Mouse (Mus musculus): ENCODE data around the gene Pde4b. TPM values are rescaled to one million over a fixed set of nuclear protein-coding genes. Genes with fewer than 3 reads are reported as not detected.
"Not testable (repeated sequence)": the region's sequence is repeated elsewhere in the genome, so short reads cannot be mapped to it uniquely, and the experiment has no call there.

The Pde4b gene
- 11.0 and 12.1 TPM in 2 replicates for polyA plus RNA-seq (2015; fragmentation: Nextera tagmentation; extraction: Ambion mirVana)

- WGBS, result 8% methylated on average over 11 of the region's 11 CpGs
- H3K9me3 ChIP-seq (ENCODE audit: control insufficient read depth, low read length), result no peaks in the 10 kb centered on the region
- H3K4me1 ChIP-seq (ENCODE audit: control insufficient read depth, insufficient read depth, low read length), result peaks cover 12% of the 10 kb centered on the region
- no peak within 1 kb of the TSS for H3K27ac ChIP-seq (ENCODE audit: low read length)
- no peaks in the 10 kb centered on the region for H3K36me3 ChIP-seq (ENCODE audit: control insufficient read depth, insufficient read depth, low read length)
- H3K4me2 ChIP-seq (ENCODE audit: low read depth, low read length), result peak within 1 kb of the TSS; percentile 96
- H3K9ac ChIP-seq (ENCODE audit: low read depth, low read length), result peak within 1 kb of the TSS; percentile 65
- peak within 1 kb of the TSS; percentile 58 for H3K4me3 ChIP-seq (ENCODE audit: low read length)
- peaks cover 20% of the 10 kb centered on the region for H3K27me3 ChIP-seq (replicated peaks; ENCODE audit: control insufficient read depth, insufficient read depth, low read length)
- ATAC-seq, result peak; percentile 28; the same call in 1 of the 2 replicates
These were observed at the start of gene Pde4b for GRCm38 (mm10) chr4:102087091-102087565. Gene Pde4b (plus strand): TSS chr4:102087543.

- Histone ChIP-seq H3K27me3 (replicated peaks; ENCODE audit: control insufficient read depth, insufficient read depth, low read length) (no peaks in the 10 kb centered on the region), H3K9me3 (ENCODE audit: control insufficient read depth, low read length) (no peaks in the 10 kb centered on the region), H3K4me3 (ENCODE audit: low read length) (no peak overlapping the region), H3K4me1 (ENCODE audit: control insufficient read depth, insufficient read depth, low read length) (no peaks in the 10 kb centered on the region), H3K4me2 (ENCODE audit: low read depth, low read length) (no peak overlapping the region), H3K36me3 (ENCODE audit: control insufficient read depth, insufficient read depth, low read length) (no peaks in the 10 kb centered on the region), H3K9ac (ENCODE audit: low read depth, low read length) (no peak overlapping the region), H3K27ac (ENCODE audit: low read length) (no peak overlapping the region)
- ATAC-seq, result no peak
- 72% methylated on average over 3 of the region's 3 CpGs for WGBS
These were observed 47.2 kb upstream of the Pde4b start for GRCm38 (mm10) chr4:102040190-102040589.

- Histone ChIP-seq H3K4me3 (ENCODE audit: low read length) (no peak overlapping the region), H3K9me3 (ENCODE audit: control insufficient read depth, low read length) (no peaks in the 10 kb centered on the region), H3K27me3 (replicated peaks; ENCODE audit: control insufficient read depth, insufficient read depth, low read length) (no peaks in the 10 kb centered on the region), H3K4me1 (ENCODE audit: control insufficient read depth, insufficient read depth, low read length) (no peaks in the 10 kb centered on the region), H3K9ac (ENCODE audit: low read depth, low read length) (no peak overlapping the region), H3K4me2 (ENCODE audit: low read depth, low read length) (no peak overlapping the region), H3K27ac (ENCODE audit: low read length) (no peak overlapping the region), H3K36me3 (ENCODE audit: control insufficient read depth, insufficient read depth, low read length) (no peaks in the 10 kb centered on the region)
- WGBS, result 45% methylated on average over 6 of the region's 6 CpGs
- ATAC-seq, result no peak
These were observed 41.9 kb upstream of the Pde4b start for GRCm38 (mm10) chr4:102045183-102046140.

GRCm38 (mm10) chr4:102049368-102049767 lies 38.0 kb upstream of the Pde4b start:
- not testable (repeated sequence) for H3K4me1 ChIP-seq (ENCODE audit: control insufficient read depth, insufficient read depth, low read length); H3K36me3 ChIP-seq (ENCODE audit: control insufficient read depth, insufficient read depth, low read length); H3K4me3 ChIP-seq (ENCODE audit: low read length); H3K4me2 ChIP-seq (ENCODE audit: low read depth, low read length); H3K27ac ChIP-seq (ENCODE audit: low read length); H3K27me3 ChIP-seq (replicated peaks; ENCODE audit: control insufficient read depth, insufficient read depth, low read length); H3K9ac ChIP-seq (ENCODE audit: low read depth, low read length); H3K9me3 ChIP-seq (ENCODE audit: control insufficient read depth, low read length)
- WGBS, result 97% methylated on average over 14 of the region's 14 CpGs
- ATAC-seq, result 0 out of 2 replicates have a peak, but pooled peaks have one; percentile 53

- no peaks in the 10 kb centered on the region for H3K9me3 ChIP-seq (ENCODE audit: control insufficient read depth, low read length)
- no peak overlapping the region for H3K4me3 ChIP-seq (ENCODE audit: low read length)
- no peaks in the 10 kb centered on the region for H3K27me3 ChIP-seq (replicated peaks; ENCODE audit: control insufficient read depth, insufficient read depth, low read length)
- no peak overlapping the region for H3K4me2 ChIP-seq (ENCODE audit: low read depth, low read length)
- 56% methylated on average over 2 of the region's 2 CpGs for WGBS
- H3K9ac ChIP-seq (ENCODE audit: low read depth, low read length), result no peak overlapping the region
- ATAC-seq, result peak; percentile 64; the same call in 1 of the 2 replicates
- H3K4me1 ChIP-seq (ENCODE audit: control insufficient read depth, insufficient read depth, low read length), result no peaks in the 10 kb centered on the region
- H3K27ac ChIP-seq (ENCODE audit: low read length), result no peak overlapping the region
- no peaks in the 10 kb centered on the region for H3K36me3 ChIP-seq (ENCODE audit: control insufficient read depth, insufficient read depth, low read length)
These were observed 26.0 kb upstream of the Pde4b start for GRCm38 (mm10) chr4:102061322-102061721.

GRCm38 (mm10) chr4:102069314-102069713 lies 18.0 kb upstream of the Pde4b start:
- 72% methylated on average over 2 of the region's 2 CpGs for WGBS
- Histone ChIP-seq H3K9ac (ENCODE audit: low read depth, low read length) (no peak overlapping the region), H3K4me2 (ENCODE audit: low read depth, low read length) (no peak overlapping the region), H3K4me1 (ENCODE audit: control insufficient read depth, insufficient read depth, low read length) (no peaks in the 10 kb centered on the region), H3K27me3 (replicated peaks; ENCODE audit: control insufficient read depth, insufficient read depth, low read length) (no peaks in the 10 kb centered on the region), H3K27ac (ENCODE audit: low read length) (no peak overlapping the region), H3K36me3 (ENCODE audit: control insufficient read depth, insufficient read depth, low read length) (no peaks in the 10 kb centered on the region), H3K9me3 (ENCODE audit: control insufficient read depth, low read length) (no peaks in the 10 kb centered on the region), H3K4me3 (ENCODE audit: low read length) (no peak overlapping the region)
- ATAC-seq, result peak; percentile 78

GRCm38 (mm10) chr4:102086336-102086735 lies 1.0 kb upstream of the Pde4b start:
- Histone ChIP-seq H3K4me1 (ENCODE audit: control insufficient read depth, insufficient read depth, low read length) (peaks cover 12% of the 10 kb centered on the region), H3K27ac (ENCODE audit: low read length) (no peak overlapping the region), H3K4me2 (ENCODE audit: low read depth, low read length) (no peak overlapping the region), H3K27me3 (replicated peaks; ENCODE audit: control insufficient read depth, insufficient read depth, low read length) (peaks cover 20% of the 10 kb centered on the region), H3K4me3 (ENCODE audit: low read length) (no peak overlapping the region), H3K9ac (ENCODE audit: low read depth, low read length) (no peak overlapping the region), H3K36me3 (ENCODE audit: control insufficient read depth, insufficient read depth, low read length) (no peaks in the 10 kb centered on the region), H3K9me3 (ENCODE audit: control insufficient read depth, low read length) (no peaks in the 10 kb centered on the region)
- 81% methylated on average over 4 of the region's 4 CpGs for WGBS
- no peak for ATAC-seq

GRCm38 (mm10) chr4:102087566-102088234 lies 357 bp downstream of the Pde4b start:
- under 1% methylated on average over 62 of the region's 64 CpGs for WGBS
- H3K9me3 ChIP-seq (ENCODE audit: control insufficient read depth, low read length), result no peaks in the 10 kb centered on the region
- H3K27ac ChIP-seq (ENCODE audit: low read length), result no peak overlapping the region
- H3K27me3 ChIP-seq (replicated peaks; ENCODE audit: control insufficient read depth, insufficient read depth, low read length), result peaks cover 20% of the 10 kb centered on the region
- H3K4me3 ChIP-seq (ENCODE audit: low read length), result peak overlapping the region; percentile 58
- H3K4me1 ChIP-seq (ENCODE audit: control insufficient read depth, insufficient read depth, low read length), result peaks cover 12% of the 10 kb centered on the region
- peak overlapping the region; percentile 65 for H3K9ac ChIP-seq (ENCODE audit: low read depth, low read length)
- H3K4me2 ChIP-seq (ENCODE audit: low read depth, low read length), result peak overlapping the region; percentile 96
- H3K36me3 ChIP-seq (ENCODE audit: control insufficient read depth, insufficient read depth, low read length), result no peaks in the 10 kb centered on the region
- ATAC-seq, result peak; percentile 53

- peaks cover 12% of the 10 kb centered on the region for H3K4me1 ChIP-seq (ENCODE audit: control insufficient read depth, insufficient read depth, low read length)
- WGBS, result 17% methylated on average over 15 of the region's 15 CpGs
- ATAC-seq, result peak; percentile 48; the same call in 1 of the 2 replicates
- no peaks in the 10 kb centered on the region for H3K36me3 ChIP-seq (ENCODE audit: control insufficient read depth, insufficient read depth, low read length)
- peak overlapping the region; percentile 96 for H3K4me2 ChIP-seq (ENCODE audit: low read depth, low read length)
- H3K27ac ChIP-seq (ENCODE audit: low read length), result no peak overlapping the region
- no peaks in the 10 kb centered on the region for H3K9me3 ChIP-seq (ENCODE audit: control insufficient read depth, low read length)
- H3K4me3 ChIP-seq (ENCODE audit: low read length), result peak overlapping the region; percentile 58
- peaks cover 20% of the 10 kb centered on the region for H3K27me3 ChIP-seq (replicated peaks; ENCODE audit: control insufficient read depth, insufficient read depth, low read length)
- peak overlapping the region; percentile 65 for H3K9ac ChIP-seq (ENCODE audit: low read depth, low read length)
These were observed 1.0 kb downstream of the Pde4b start for GRCm38 (mm10) chr4:102088235-102088867.
